Mouse (Mus musculus) forebrain, postnatal 0 days (tissue): Measurements from ENCODE around the gene 1700125H20Rik. TPM values are rescaled to one million over a fixed set of nuclear protein-coding genes. Genes with fewer than 3 reads are reported as not detected.

ENCODE experiments used
- ATAC-seq: fragments of 200-750 bp; cut with Nextera tagmentation; 2 replicates; pipeline ENCODE4 v1.8.0; 2017; ENCODE audit warnings: mild to moderate bottlenecking, moderate library complexity
- DNase-seq: peaks from one replicate; pipeline ENCODE4 v3.0.0-alpha.2; 2015
- H3K27ac ChIP-seq: fragments of 300-500 bp; sonication (generic); 2 replicates; pipeline ENCODE4 v1.5.1; 2014; ENCODE audit warnings: low read depth, mild to moderate bottlenecking, antibody characterized with exemption, low read length, moderate library complexity, mixed read lengths
- H3K27me3 ChIP-seq: fragments of 300-500 bp; sonication (generic); 2 replicates; pipeline ENCODE4 v1.6.1; 2014; ENCODE audit warnings: mild to moderate bottlenecking, low read length, mixed read lengths; ENCODE audit not compliant: insufficient read depth
- H3K36me3 ChIP-seq: fragments of 300-500 bp; sonication (generic); 2 replicates; pipeline ENCODE4 v1.6.1; 2014; ENCODE audit warnings: mild to moderate bottlenecking, moderate library complexity; ENCODE audit not compliant: insufficient read depth
- H3K4me1 ChIP-seq: fragments of 300-500 bp; sonication (generic); 2 replicates; pipeline ENCODE4 v1.6.1; 2014; ENCODE audit warnings: antibody characterized with exemption; ENCODE audit not compliant: insufficient read depth
- H3K4me2 ChIP-seq: fragments of 300-500 bp; sonication (generic); 2 replicates; pipeline ENCODE4 v1.6.1; 2014; ENCODE audit warnings: low read depth, mild to moderate bottlenecking, moderate library complexity
- H3K4me3 ChIP-seq: fragments of 300-500 bp; sonication (generic); 2 replicates; pipeline ENCODE4 v1.5.1; 2014; ENCODE audit warnings: low read depth, low read length, mixed read lengths
- H3K9ac ChIP-seq: fragments of 300-500 bp; sonication (generic); 2 replicates; pipeline ENCODE4 v1.6.1; 2014; ENCODE audit warnings: mild to moderate bottlenecking
- H3K9me3 ChIP-seq: fragments of 300-500 bp; sonication (generic); 2 replicates; pipeline ENCODE4 v1.6.1; 2016; ENCODE audit warnings: low read length
- CTCF ChIP-seq: sonication (generic); IDR thresholded peaks from 2 replicates; pipeline ENCODE4 v1.5.1; 2016; ENCODE audit warnings: antibody characterized with exemption, control low read depth, low read depth
- WGBS: fragments of 180-500 bp; shearing (Covaris S2); extraction: QIAGEN DNeasy Blood & Tissue Kit; methylation state at CpG from one replicate; pipeline ENCODE4 v1.1.7; 2014; 5-methylcytosine and 5-hydroxymethylcytosine counted together
- polyA plus RNA-seq: library from polyadenylated mRNA; unstranded; fragments of >200 nt; fragmentation: Nextera tagmentation; extraction: Ambion mirVana; gene quantifications from 2 replicates; pipeline ENCODE4 v1.2.1, GENCODE M21; 2015
- total RNA-seq: library from RNA; depleted of rRNA; stranded (reverse); fragments of >200 nt; gene quantifications from 2 replicates; pipeline ENCODE4 v1.2.3, GENCODE M21; 2014; rRNA removed

The 1700125H20Rik gene
- total and polyA plus RNA-seq, 2 experiments from 2014 or later = 2.8 to 3.4 TPM

DNA sequence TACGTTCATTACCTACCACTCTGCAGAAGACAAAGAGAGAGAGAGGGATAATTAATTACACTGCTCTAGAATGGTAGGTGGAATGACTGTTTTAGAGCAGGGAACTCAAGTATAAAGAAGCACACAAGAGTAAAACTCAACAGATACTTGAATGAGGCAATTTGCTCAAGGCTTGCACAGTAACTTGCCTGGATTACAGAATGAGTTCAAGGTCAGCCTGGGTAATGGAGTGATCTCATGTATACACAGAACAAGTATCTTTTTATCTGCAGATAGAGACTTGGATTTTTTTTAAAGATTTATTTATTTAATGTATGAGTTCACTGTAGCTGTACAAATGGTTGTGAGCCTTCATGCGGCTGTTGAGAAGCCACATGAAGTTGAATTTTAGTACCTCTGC is 40.9 kb downstream of the 1700125H20Rik start:
- Histone ChIP-seq H3K4me2 (no peak overlapping the region), H3K4me3 (no peak overlapping the region), H3K36me3 (peaks cover 68% of the 10 kb centered on the region), H3K27me3 (no peaks in the 10 kb centered on the region), H3K9ac (no peak overlapping the region), H3K9me3 (no peaks in the 10 kb centered on the region), H3K27ac (no peak overlapping the region), H3K4me1 (no peaks in the 10 kb centered on the region)
- TF ChIP-seq CTCF = no peak
- ATAC-seq (no peak), DNase-seq (no peak)
- 91% methylated on average over 2 of the region's 2 CpGs for WGBS

DNA sequence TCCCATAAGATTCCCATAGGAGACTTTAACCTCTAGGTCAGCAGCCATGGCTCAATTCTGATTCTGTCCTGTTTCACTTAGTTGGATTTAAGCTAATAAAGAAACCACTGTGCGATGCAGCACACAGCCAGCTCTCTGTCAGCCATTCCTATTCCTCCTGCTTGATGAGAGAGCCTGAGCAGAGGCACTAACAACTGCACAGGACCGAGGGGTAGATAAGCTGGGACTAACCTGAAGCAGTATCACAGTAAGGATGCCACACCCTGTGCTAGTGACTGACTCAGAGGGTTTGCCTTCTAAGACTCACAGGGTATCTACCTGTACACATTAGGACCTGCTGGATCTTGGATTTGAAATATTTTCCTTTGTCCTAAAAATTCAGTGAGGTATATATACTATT is 43.0 kb downstream of the 1700125H20Rik start:
- 96% methylated on average over 2 of the region's 2 CpGs for WGBS
- Histone ChIP-seq H3K9ac (no peak overlapping the region), H3K4me1 (no peaks in the 10 kb centered on the region), H3K4me2 (no peak overlapping the region), H3K4me3 (no peak overlapping the region), H3K9me3 (no peaks in the 10 kb centered on the region), H3K27ac (no peak overlapping the region), H3K36me3 (peaks cover 59% of the 10 kb centered on the region), H3K27me3 (no peaks in the 10 kb centered on the region)
- ATAC-seq (no peak), DNase-seq (no peak)
- no peak for TF ChIP-seq CTCF

DNA sequence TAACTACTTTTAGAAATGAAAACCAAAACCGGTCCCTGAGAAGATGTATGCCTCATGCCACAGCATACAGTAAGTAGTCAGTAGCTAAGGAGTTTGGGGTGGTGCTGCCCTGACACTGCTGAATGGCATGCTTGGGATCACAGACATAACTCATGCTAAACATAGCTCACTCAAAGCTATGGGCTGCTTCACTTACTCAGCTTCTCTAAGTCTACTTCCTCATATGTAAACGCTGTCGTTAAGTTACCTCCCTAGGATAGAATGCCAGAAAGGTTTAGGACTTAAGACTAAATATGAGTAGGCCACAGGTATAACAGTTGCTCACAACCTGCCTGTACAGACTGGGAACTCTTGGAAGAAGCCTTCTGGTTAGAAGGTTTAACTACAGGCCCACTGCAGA is 44.5 kb downstream of the 1700125H20Rik start:
- no peak overlapping the region for H3K4me2 ChIP-seq
- ATAC-seq (no peak), DNase-seq (no peak)
- H3K27ac ChIP-seq = no peak overlapping the region
- no peaks in the 10 kb centered on the region for H3K27me3 ChIP-seq
- H3K4me3 ChIP-seq = no peak overlapping the region
- no peaks in the 10 kb centered on the region for H3K4me1 ChIP-seq
- WGBS = 95% methylated on average over 3 of the region's 3 CpGs
- no peaks in the 10 kb centered on the region for H3K9me3 ChIP-seq
- no peak for TF ChIP-seq CTCF
- no peak overlapping the region for H3K9ac ChIP-seq
- H3K36me3 ChIP-seq = peaks cover 50% of the 10 kb centered on the region

DNA sequence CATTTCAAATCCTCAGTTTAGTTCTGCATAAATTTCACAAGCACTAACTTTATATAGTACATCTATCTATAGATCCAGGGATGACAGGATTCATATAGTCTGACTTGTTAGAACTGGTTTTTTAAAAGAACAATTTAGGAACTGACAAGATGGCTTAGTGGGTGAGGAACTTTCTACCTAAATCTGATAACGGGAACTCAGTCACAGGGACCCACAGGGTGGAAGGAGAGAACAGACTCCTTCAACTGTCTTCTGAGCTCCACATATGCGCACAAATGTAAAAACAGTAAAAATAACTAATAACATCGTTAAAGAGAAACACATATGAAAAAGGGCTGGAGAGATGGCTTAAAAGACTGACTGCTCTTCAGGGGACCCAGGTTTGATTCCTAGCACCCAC is 48.8 kb downstream of the 1700125H20Rik start:
- no peak for DNase-seq
- Histone ChIP-seq H3K4me3 (no peak overlapping the region), H3K27me3 (no peaks in the 10 kb centered on the region), H3K4me2 (no peak overlapping the region), H3K4me1 (no peaks in the 10 kb centered on the region), H3K9ac (no peak overlapping the region), H3K9me3 (no peaks in the 10 kb centered on the region), H3K36me3 (peaks cover 16% of the 10 kb centered on the region), H3K27ac (no peak overlapping the region)
- no peak for ATAC-seq
- 89% methylated on average over 3 of the region's 3 CpGs for WGBS
- no peak for TF ChIP-seq CTCF

DNA sequence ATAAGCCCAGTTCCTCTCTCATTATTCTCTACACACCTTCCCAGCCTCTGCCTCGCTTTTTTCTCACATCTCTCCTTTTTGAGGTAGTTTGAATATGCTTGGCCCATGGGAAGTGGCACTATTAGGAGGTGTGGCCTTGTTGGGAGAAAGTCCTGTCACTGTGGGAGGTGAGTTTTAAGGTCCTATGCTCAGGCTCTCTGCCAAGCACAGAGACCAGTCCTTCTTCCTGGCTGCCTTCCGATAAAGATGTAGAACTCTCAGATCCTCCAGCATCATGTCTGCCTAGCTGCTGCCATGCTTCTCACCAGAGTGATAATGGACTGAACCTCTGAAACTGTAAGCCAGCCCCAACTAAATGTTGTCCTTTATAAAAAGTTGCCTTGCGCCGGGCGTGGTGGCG is 52.4 kb downstream of the 1700125H20Rik start:
- Histone ChIP-seq H3K4me2 (no peak overlapping the region), H3K27me3 (no peaks in the 10 kb centered on the region), H3K9me3 (no peaks in the 10 kb centered on the region), H3K4me3 (no peak overlapping the region), H3K9ac (no peak overlapping the region), H3K36me3 (0 out of 2 replicates have a peak, but pooled peaks cover 2% of the 10 kb centered on the region), H3K4me1 (no peaks in the 10 kb centered on the region), H3K27ac (no peak overlapping the region)
- ATAC-seq (no peak), DNase-seq (no peak)
- no peak for TF ChIP-seq CTCF
- 96% methylated on average over 6 of the region's 6 CpGs for WGBS

DNA sequence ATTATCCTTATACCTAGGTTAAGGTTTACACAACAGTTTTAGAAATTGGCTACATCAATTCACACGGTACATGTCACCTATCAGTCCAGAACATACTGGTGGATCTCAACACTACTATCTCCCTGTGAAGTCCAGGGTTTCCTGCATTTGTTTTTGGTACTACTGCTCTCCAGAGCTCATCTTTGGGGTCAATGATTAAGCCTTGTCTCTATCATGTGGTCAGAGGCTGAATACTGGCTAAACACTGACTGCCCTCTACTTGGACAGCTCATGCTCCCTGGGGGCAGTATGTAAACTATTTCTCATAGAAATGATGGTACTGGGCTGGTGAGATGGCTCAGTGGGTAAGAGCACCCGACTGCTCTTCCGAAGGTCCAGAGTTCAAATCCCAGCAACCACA is 53.0 kb downstream of the 1700125H20Rik start:
- Histone ChIP-seq H3K4me1 (no peaks in the 10 kb centered on the region), H3K27ac (no peak overlapping the region), H3K36me3 (0 out of 2 replicates have a peak, but pooled peaks cover 2% of the 10 kb centered on the region), H3K4me3 (no peak overlapping the region), H3K9ac (no peak overlapping the region), H3K27me3 (no peaks in the 10 kb centered on the region), H3K4me2 (no peak overlapping the region), H3K9me3 (no peaks in the 10 kb centered on the region)
- 98% methylated on average over 3 of the region's 3 CpGs for WGBS
- TF ChIP-seq CTCF = no peak
- ATAC-seq = no peak
- DNase-seq = no peak

Other genes starting within 250 kb of the 1700125H20Rik start
- 1.2 and 4.2 TPM in 2 replicates for gene Car4, start 212.6 kb upstream of the 1700125H20Rik start, total RNA-seq
- 10.6 and 12.8 TPM in 2 replicates for gene Car4, start 212.6 kb upstream of the 1700125H20Rik start, polyA plus RNA-seq
- gene Usp32, start 30.2 kb upstream of the 1700125H20Rik start, total RNA-seq = 42.4 and 44.4 TPM in 2 replicates
- 5.4 and 7.6 TPM in 2 replicates for gene Usp32, start 30.2 kb upstream of the 1700125H20Rik start, polyA plus RNA-seq
- 50.2 and 67.8 TPM in 2 replicates for gene Appbp2, start 64.7 kb downstream of the 1700125H20Rik start, total RNA-seq
- 26.8 and 41.9 TPM in 2 replicates for gene Appbp2, start 64.7 kb downstream of the 1700125H20Rik start, polyA plus RNA-seq
- 18.5 and 31.6 TPM in 2 replicates for gene Ppm1d, start 140.8 kb downstream of the 1700125H20Rik start, total RNA-seq
- 16.3 and 16.6 TPM in 2 replicates for gene Ppm1d, start 140.8 kb downstream of the 1700125H20Rik start, polyA plus RNA-seq
- gene Bcas3, start 182.8 kb downstream of the 1700125H20Rik start, total RNA-seq = 29.3 and 33.1 TPM in 2 replicates
- 30.3 and 31.6 TPM in 2 replicates for gene Bcas3, start 182.8 kb downstream of the 1700125H20Rik start, polyA plus RNA-seq